Mouse (Mus musculus): ENCODE data around the gene Mfsd4b1.

Mfsd4b1 gene

GRCm38 (mm10) chr10:39960441-39960822, 64.6 kb downstream of the Mfsd4b1 start:
- no peak for DNase-seq (ENCODE audit: low read depth, low spot score)

GRCm38 (mm10) chr10:39959761-39960440, 65.2 kb downstream of the Mfsd4b1 start, which contains the start of gene Mfsd4b3:
Gene Mfsd4b3 (minus strand): TSS chr10:39960153.
- DNase-seq (ENCODE audit: low read depth, low spot score): peak; percentile 68

GRCm38 (mm10) chr10:39958266-39958665, 66.8 kb downstream of the Mfsd4b1 start:
- DNase-seq (ENCODE audit: low read depth, low spot score): peak; percentile 22

- DNase-seq (ENCODE audit: low read depth, low spot score): peak; percentile 9
These were observed 68.7 kb downstream of the Mfsd4b1 start for GRCm38 (mm10) chr10:39956340-39956878.

GRCm38 (mm10) chr10:39955163-39955562, 69.9 kb downstream of the Mfsd4b1 start:
- no peak for DNase-seq (ENCODE audit: low read depth, low spot score)

Data from A20 (cell line).